Mouse (Mus musculus) left cerebral cortex, adult 18-20 months (tissue): Measurements from ENCODE around the gene Gm11172. TPM values are rescaled to one million over a fixed set of nuclear protein-coding genes. Genes with fewer than 3 reads are reported as not detected.
"Not testable (repeated sequence)": the region's sequence is repeated elsewhere in the genome, so short reads cannot be mapped to it uniquely, and the experiment has no call there.

Experiments
- DNase-seq, 2 experiments: peaks; one replicate each; pipeline ENCODE4 v3.0.0; 2021 to 2022; ENCODE audit warnings: low spot score in 2 of 2, mixed read lengths in 1 of 2
- total RNA-seq, 2 experiments: library from RNA; stranded (reverse); gene quantifications; 2 replicates each; pipeline ENCODE4 v1.2.3; 2021

Gm11172 gene
- total RNA-seq, 2 experiments from 2014 or later: not detected

- DNase-seq: no peak
Measured at GRCm38 (mm10) chr16:10828461-10828805, 15.7 kb downstream of the Gm11172 start.

- no peak for DNase-seq
Measured at GRCm38 (mm10) chr16:10834542-10834910, 21.8 kb downstream of the Gm11172 start.

- DNase-seq: peak; percentile 78 to 84
Measured at GRCm38 (mm10) chr16:10834911-10835587, 22.3 kb downstream of the Gm11172 start, which contains the start of gene Rmi2. Rmi2 (plus strand) TSS chr16:10835059.

GRCm38 (mm10) chr16:10836388-10836787, 23.7 kb downstream of the Gm11172 start:
- DNase-seq: no peak

- DNase-seq: no peak
Measured at GRCm38 (mm10) chr16:10837250-10837649, 24.5 kb downstream of the Gm11172 start.

- no peak for DNase-seq
Measured at GRCm38 (mm10) chr16:10837903-10838302, 25.2 kb downstream of the Gm11172 start.

GRCm38 (mm10) chr16:10838487-10839245, 26.0 kb downstream of the Gm11172 start:
- DNase-seq: no peak

- DNase-seq: no peak
Measured at GRCm38 (mm10) chr16:10840018-10840417, 27.3 kb downstream of the Gm11172 start.

- DNase-seq: no peak
Measured at GRCm38 (mm10) chr16:10842282-10842855, 29.7 kb downstream of the Gm11172 start.

GRCm38 (mm10) chr16:10843486-10844318, 31.0 kb downstream of the Gm11172 start:
- DNase-seq: no peak

GRCm38 (mm10) chr16:10844319-10844670, 31.6 kb downstream of the Gm11172 start:
- no peak for DNase-seq

GRCm38 (mm10) chr16:10845952-10846351, 33.2 kb downstream of the Gm11172 start:
- DNase-seq: no peak

GRCm38 (mm10) chr16:10846503-10846902, 33.8 kb downstream of the Gm11172 start:
- DNase-seq: peak; percentile 57 to 69

GRCm38 (mm10) chr16:10849965-10850861, 37.5 kb downstream of the Gm11172 start:
- DNase-seq: peak; percentile 11 to 42

GRCm38 (mm10) chr16:10850905-10851304, 38.2 kb downstream of the Gm11172 start:
- DNase-seq: no peak

GRCm38 (mm10) chr16:10852216-10852615, 39.5 kb downstream of the Gm11172 start:
- not testable (repeated sequence) for DNase-seq

- DNase-seq: no peak
Measured at GRCm38 (mm10) chr16:10859726-10860245, 47.1 kb downstream of the Gm11172 start.

- no peak for DNase-seq
Measured at GRCm38 (mm10) chr16:10861408-10861807, 48.7 kb downstream of the Gm11172 start.
